Mouse (Mus musculus) gastrocnemius, adult 2 months (tissue): Measurements from ENCODE around the gene Svs1. TPM values are rescaled to one million over a fixed set of nuclear protein-coding genes. Genes with fewer than 3 reads are reported as not detected.

ENCODE experiments used
- DNase-seq: peaks from one replicate; pipeline ENCODE4 v3.0.0; 2022
- H3K27ac ChIP-seq: fragments of 200-600 bp; 2 replicates; pipeline ENCODE4 v1.8.1; 2022; ENCODE audit warnings: mild to moderate bottlenecking
- H3K4me3 ChIP-seq: fragments of 200-600 bp; 2 replicates; pipeline ENCODE4 v1.8.1; 2022; ENCODE audit warnings: mild to moderate bottlenecking, moderate library complexity
- CTCF ChIP-seq: fragments of 200-600 bp; IDR thresholded peaks from 2 replicates; pipeline ENCODE4 v1.8.1; 2022; ENCODE audit warnings: antibody characterized with exemption, mild to moderate bottlenecking, moderate library complexity
- intact Hi-C: fragments of 180-260 bp; cut with DNase I; formaldehyde crosslinking; loops from one replicate; pipeline ENCODE4 v1.15.1; 2025
- total RNA-seq, 2 experiments: library from RNA; stranded (reverse); gene quantifications; 2 replicates each; pipeline ENCODE4 v1.2.3; 2021

Svs1 gene
- total RNA-seq, 2 experiments from 2014 or later, result not detected

- H3K4me3 ChIP-seq, result no peak overlapping the region
- intact Hi-C loops, result no loop called here
- DNase-seq, result no peak
- no peak overlapping the region for H3K27ac ChIP-seq
- TF ChIP-seq CTCF, result no peak
Measured at GRCm38 (mm10) chr6:48982305-48982704, 4.4 kb upstream of the Svs1 start.

- Histone ChIP-seq H3K4me3 (no peak overlapping the region), H3K27ac (no peak overlapping the region)
- intact Hi-C loops, result no loop called here
- DNase-seq, result no peak
- TF ChIP-seq CTCF, result no peak
Measured at GRCm38 (mm10) chr6:48989971-48990370, 3.3 kb downstream of the Svs1 start.

- intact Hi-C loops, result no loop called here
- DNase-seq, result no peak
- H3K4me3 ChIP-seq, result no peak overlapping the region
- no peak overlapping the region for H3K27ac ChIP-seq
- TF ChIP-seq CTCF, result no peak
Measured at GRCm38 (mm10) chr6:48991991-48992390, 5.3 kb downstream of the Svs1 start.

- intact Hi-C loops, result no loop called here
- no peak for DNase-seq
- Histone ChIP-seq H3K27ac (no peak overlapping the region), H3K4me3 (no peak overlapping the region)
- no peak for TF ChIP-seq CTCF
Measured at GRCm38 (mm10) chr6:48998186-48998585, 11.5 kb downstream of the Svs1 start.

- Histone ChIP-seq H3K27ac (no peak overlapping the region), H3K4me3 (no peak overlapping the region)
- intact Hi-C loops, result no loop called here
- DNase-seq, result no peak
- TF ChIP-seq CTCF, result no peak
Measured at GRCm38 (mm10) chr6:48998796-48999195, 12.1 kb downstream of the Svs1 start.

- TF ChIP-seq CTCF, result peak; percentile 15; the same call in 1 of the 2 replicates
- no peak overlapping the region for H3K4me3 ChIP-seq
- DNase-seq, result no peak
- intact Hi-C loops, result no loop called here
- no peak overlapping the region for H3K27ac ChIP-seq
Measured at GRCm38 (mm10) chr6:49003381-49003780, 16.7 kb downstream of the Svs1 start.

GRCm38 (mm10) chr6:49007981-49008380 lies 21.3 kb downstream of the Svs1 start:
- H3K4me3 ChIP-seq, result peak overlapping the region; percentile 63
- intact Hi-C loops, result no loop called here
- TF ChIP-seq CTCF, result peak; percentile 79
- DNase-seq, result peak; percentile 67
- H3K27ac ChIP-seq, result no peak overlapping the region

- TF ChIP-seq CTCF, result no peak
- Histone ChIP-seq H3K4me3 (peak overlapping the region; percentile 63), H3K27ac (no peak overlapping the region)
- intact Hi-C loops, result no loop called here
- DNase-seq, result no peak
Measured at GRCm38 (mm10) chr6:49008420-49009160, 21.9 kb downstream of the Svs1 start.

GRCm38 (mm10) chr6:49009161-49009555 lies 22.5 kb downstream of the Svs1 start:
- Histone ChIP-seq H3K4me3 (no peak overlapping the region), H3K27ac (no peak overlapping the region)
- TF ChIP-seq CTCF, result no peak
- DNase-seq, result no peak
- intact Hi-C loops, result no loop called here

- Histone ChIP-seq H3K4me3 (no peak overlapping the region), H3K27ac (no peak overlapping the region)
- intact Hi-C loops, result no loop called here
- DNase-seq, result no peak
- peak; percentile 13; the same call in 1 of the 2 replicates for TF ChIP-seq CTCF
Measured at GRCm38 (mm10) chr6:49009665-49010064, 23.0 kb downstream of the Svs1 start.

- intact Hi-C loops, result no loop called here
- no peak for DNase-seq
- H3K4me3 ChIP-seq, result no peak overlapping the region
- no peak for TF ChIP-seq CTCF
- H3K27ac ChIP-seq, result no peak overlapping the region
Measured at GRCm38 (mm10) chr6:49011191-49011590, 24.5 kb downstream of the Svs1 start.

- H3K4me3 ChIP-seq, result no peak overlapping the region
- H3K27ac ChIP-seq, result no peak overlapping the region
- intact Hi-C loops, result no loop called here
- no peak for TF ChIP-seq CTCF
- DNase-seq, result no peak
Measured at GRCm38 (mm10) chr6:49013023-49013422, 26.4 kb downstream of the Svs1 start.

- no peak for TF ChIP-seq CTCF
- no peak overlapping the region for H3K27ac ChIP-seq
- DNase-seq, result no peak
- no peak overlapping the region for H3K4me3 ChIP-seq
- intact Hi-C loops, result no loop called here
Measured at GRCm38 (mm10) chr6:49013458-49013857, 26.8 kb downstream of the Svs1 start.

- Histone ChIP-seq H3K4me3 (no peak overlapping the region), H3K27ac (no peak overlapping the region)
- intact Hi-C loops, result no loop called here
- DNase-seq, result no peak
- TF ChIP-seq CTCF, result no peak
Measured at GRCm38 (mm10) chr6:49017150-49017549, 30.5 kb downstream of the Svs1 start.
